Mouse (Mus musculus) brain, adult 2 months (tissue): ENCODE data around the gene Gtpbp6.
"Not testable (repeated sequence)": the region's sequence is repeated elsewhere in the genome, so short reads cannot be mapped to it uniquely, and the experiment has no call there.

Experiments
- DNase-seq: peaks from one replicate; pipeline ENCODE4 v3.0.0; 2011; ENCODE audit warnings: low read depth, low spot score

Gene Gtpbp6

GRCm38 (mm10) chr5:110100921-110101631 lies 6.9 kb downstream of the Gtpbp6 start:
- peak; percentile 48 for DNase-seq

DNA sequence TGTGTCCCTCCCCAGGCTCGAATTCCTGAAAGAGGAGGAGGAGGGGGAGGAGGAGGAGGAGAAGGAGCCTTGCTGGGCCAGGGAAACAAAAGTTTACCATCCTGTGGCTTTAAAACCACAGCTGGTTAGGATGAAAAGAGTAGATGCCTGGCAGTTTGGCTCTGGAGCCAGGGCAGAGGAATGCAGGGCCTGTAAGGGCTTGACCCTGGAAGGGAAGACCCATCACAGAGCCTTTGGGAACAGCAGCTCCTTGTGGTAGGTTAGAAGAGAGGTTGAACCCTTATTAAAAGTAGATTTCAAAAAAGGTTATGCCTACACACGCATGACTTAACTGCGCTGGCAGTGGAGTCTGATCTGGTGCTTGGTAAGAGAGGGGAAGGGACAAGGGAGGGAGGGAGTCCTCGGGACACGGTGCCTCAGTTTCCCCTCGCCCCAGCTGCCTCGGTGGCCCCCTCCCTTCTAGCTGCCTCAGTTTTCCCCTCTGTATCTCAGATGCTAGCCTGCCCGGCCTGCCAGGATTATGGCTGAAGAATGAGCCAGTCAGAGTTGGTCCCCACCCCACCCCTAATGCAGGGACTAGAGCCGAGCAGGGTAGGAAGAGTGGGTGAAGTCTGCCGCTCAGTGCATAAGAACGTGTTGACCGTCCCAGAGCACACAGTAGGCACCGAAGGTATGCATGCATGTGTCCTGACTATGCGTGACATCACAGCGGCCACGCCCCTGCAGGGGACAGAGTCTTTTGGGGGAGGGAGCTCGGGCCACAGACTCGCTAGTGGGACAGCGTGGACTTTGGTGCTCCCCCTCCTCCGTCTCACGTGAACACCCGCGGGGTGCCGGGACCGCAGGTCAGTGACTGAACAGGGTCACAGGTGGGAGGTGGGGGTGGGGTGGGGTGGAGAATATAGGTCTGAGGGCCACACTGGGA lies 8.1 kb downstream of the Gtpbp6 start, which contains the start of gene Plcxd1:
Gene Plcxd1, plus strand, starts transcription at position 314 of the 925 bp plus-strand sequence.
- peak; percentile 31 for DNase-seq

GRCm38 (mm10) chr5:110098991-110099477 lies 9.0 kb downstream of the Gtpbp6 start:
- DNase-seq: peak; percentile 81

DNA sequence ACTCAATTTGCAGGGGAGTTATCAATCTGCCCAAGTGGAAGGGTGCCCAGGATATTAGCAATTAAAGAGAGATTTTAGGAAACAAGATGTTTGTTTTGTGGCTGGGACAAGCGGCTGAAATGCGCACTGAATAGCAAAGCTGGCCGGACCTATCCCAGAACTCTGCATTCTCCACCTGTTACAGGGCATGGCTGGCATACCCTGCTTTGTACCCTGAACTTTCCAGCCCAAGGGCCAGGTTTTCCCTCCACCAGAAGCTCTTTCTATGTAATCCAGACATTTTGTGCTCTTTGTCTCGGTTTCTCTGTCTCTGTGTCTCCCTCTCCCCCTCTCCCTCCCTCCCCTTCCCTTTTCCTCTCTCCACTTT lies 13.2 kb downstream of the Gtpbp6 start:
- DNase-seq: no peak

DNA sequence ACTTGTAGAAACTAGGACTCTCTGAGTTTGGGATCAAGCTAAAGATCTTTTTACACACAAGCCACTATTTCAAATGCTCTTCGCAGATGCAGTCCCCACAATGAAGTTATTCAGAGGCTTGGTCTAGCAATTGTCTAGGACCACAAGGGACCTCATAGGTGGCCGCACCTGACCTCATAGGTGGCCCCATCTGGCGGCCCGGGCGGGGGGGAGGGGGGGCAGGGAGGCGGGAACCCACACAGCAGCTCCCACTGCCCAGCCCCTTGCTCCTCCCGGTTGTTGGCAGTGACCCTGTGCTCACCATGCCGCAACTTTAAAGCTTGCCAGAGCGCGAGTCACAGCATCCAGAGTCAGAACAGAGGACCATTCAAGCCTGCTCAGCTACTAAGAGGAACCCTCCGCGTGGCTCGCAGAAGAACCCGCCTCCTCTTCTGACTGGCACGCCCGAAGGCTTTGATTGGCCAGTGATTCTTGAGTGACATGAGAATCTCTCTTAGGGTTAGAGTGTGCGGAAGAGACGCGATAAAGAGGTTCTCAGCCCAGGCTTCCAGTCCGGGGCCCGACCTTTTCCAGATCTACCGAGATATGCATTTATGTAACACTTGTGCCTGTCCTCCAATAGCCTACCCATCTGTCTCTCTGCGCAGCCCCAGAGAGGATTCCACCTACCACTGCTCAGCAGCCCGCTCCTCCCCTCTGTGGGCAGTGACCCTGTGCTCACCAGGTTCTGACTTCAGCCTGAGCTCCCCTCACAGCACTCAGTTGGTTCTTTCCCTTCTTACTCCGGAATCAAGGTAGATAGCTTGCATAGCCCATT lies 13.8 kb downstream of the Gtpbp6 start, which contains the start of gene Gm35315:
Gene Gm35315, minus strand, starts transcription at position 391 of the 817 bp plus-strand sequence.
- peak; percentile 97 for DNase-seq

- no peak for DNase-seq
These were observed 16.5 kb downstream of the Gtpbp6 start for GRCm38 (mm10) chr5:110091546-110091945.

DNA sequence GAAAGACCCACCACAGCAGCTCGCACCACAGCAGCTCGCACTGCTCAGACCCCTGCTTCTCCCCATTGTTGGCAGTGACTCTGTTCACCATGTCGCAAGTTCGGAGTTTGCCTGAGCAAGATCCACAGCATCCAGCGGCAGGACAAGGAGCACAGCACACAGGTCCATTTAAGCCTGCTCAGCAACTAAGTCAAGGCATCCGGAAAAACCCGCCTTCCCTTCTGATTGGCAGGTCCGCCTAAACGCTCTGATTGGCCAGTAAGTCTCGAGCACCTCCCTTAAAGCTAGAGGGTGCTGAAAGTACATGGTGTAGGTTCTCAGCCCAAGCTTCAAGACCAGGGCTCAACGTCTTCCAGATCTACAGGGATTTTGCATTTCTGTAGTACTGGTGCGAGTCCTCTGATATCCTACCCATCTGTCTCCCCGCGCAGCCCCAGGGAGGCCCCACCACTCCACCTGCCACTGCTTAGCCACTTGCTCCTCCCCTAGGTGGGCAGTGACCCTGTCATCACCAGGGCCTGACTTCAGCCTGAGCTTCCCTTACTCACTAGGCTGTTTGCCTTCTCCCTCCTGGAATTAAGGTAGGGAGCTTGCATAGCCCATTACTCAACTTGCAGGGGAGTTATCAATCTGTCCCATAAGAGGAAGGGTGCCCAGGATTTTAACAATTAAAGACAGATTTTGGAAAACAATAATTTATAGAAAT lies 21.7 kb downstream of the Gtpbp6 start:
- DNase-seq: no peak

DNA sequence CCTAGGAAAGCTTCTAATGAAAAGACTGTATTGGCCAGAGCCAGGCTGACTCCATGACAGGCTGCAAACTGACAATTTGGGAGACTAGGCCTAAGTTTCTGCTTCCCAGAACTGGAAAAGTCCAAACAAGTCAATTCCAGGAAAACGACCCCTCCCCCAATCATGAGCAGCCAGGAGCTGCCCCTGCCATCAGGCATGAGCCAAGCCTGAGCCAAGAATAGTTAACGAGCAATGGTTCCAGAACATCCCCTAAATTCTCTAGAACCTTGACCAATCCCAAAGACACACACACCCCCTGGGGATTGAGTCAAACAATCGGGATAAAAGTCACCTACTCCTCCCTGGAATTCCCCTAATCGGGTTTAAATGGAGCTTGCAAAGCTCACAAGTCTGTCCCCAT lies 25.0 kb downstream of the Gtpbp6 start:
- DNase-seq: no peak

DNA sequence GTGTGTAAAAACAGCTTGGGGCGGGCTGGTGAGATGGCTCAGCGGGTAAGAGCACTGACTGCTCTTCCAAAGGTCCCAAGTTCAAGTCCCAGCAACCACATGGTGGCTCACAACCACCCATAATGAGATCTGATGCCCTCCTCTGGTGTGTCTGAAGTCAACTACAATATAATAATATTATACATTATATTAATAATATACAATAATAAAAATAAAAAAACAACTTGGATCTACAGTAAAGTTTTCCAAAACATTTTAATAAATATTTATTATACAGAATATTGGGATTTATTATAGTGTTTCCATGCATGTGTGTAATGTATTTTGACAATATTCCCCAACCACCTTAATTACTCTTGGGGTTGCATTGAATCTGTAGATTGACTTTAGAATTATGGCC lies 35.6 kb downstream of the Gtpbp6 start, which contains the start of gene Gm17655:
Gene Gm17655, minus strand, starts transcription at position 101 of the 400 bp plus-strand sequence.
- DNase-seq: not testable (repeated sequence)

GRCm38 (mm10) chr5:110057637-110058408 lies 50.2 kb downstream of the Gtpbp6 start:
- peak; percentile 92 for DNase-seq
